21 mouse cellular contexts compared by ENCODE assay signal in genomic region chr3:34678840-34679239, GRCm38 (mm10). TPM values are rescaled to one million over a fixed set of nuclear protein-coding genes. Genes with fewer than 3 reads are reported as not detected.
DNase-seq lines count a peak whose midpoint lies in the region; ATAC-seq and TF ChIP-seq lines count a peak whose summit lies in the region.
"Had no signal": no experiment of that assay in that cellular context is flagged by ENCODE, and none has a peak within 500 bp of the region (broad histone marks: within the 10 kb centered on the region; RNA-seq: fewer than 3 reads in every experiment).

No protein-coding gene starts in this region.

- TF ChIP-seq CTCF in liver, postnatal 0 days (IDR thresholded peaks at IDR 0.05; ENCODE audit: low read depth) = no peak

- no peak for TF ChIP-seq EP300 in liver, postnatal 0 days (IDR thresholded peaks at IDR 0.05; ENCODE audit: low read depth)

- H3K4me3 ChIP-seq in liver, postnatal 0 days (ENCODE audit: low read depth, low read length) = no peak overlapping the region
- no peak overlapping the region for H3K4me3 ChIP-seq in liver, embryonic 12.5 days
- no peak overlapping the region for H3K4me3 ChIP-seq in forebrain, embryonic 14.5 days (ENCODE audit: low read depth, low read length)
- H3K4me3 ChIP-seq: erythroblast, embryonic 14.5 days; heart, adult 2 months; hindbrain, embryonic 12.5 days; left cerebral cortex, adult 2 months; limb, embryonic 10.5 days; myocyte had no signal

- H3K9ac ChIP-seq in liver, postnatal 0 days (replicated peaks) = no peak overlapping the region
- H3K9ac ChIP-seq in liver, embryonic 12.5 days = no peak overlapping the region
- H3K9ac ChIP-seq in forebrain, embryonic 14.5 days (ENCODE audit: low read length) = no peak overlapping the region
- H3K9ac ChIP-seq: hindbrain, embryonic 12.5 days; liver, embryonic 14.5 days had no signal

- ATAC-seq in liver, postnatal 0 days = no peak
- no peak for ATAC-seq in liver, embryonic 12.5 days
- peak; percentile 35; the same call in 1 of the 2 replicates for ATAC-seq in forebrain, embryonic 14.5 days
- ATAC-seq: CD4-positive, CD25-positive, alpha-beta regulatory T cell, adult 4 months; intestine, postnatal 0 days had no signal

- no peaks in the 10 kb centered on the region for H3K9me3 ChIP-seq in liver, postnatal 0 days (ENCODE audit: low read length)
- H3K9me3 ChIP-seq in liver, embryonic 12.5 days (replicated peaks) = no peaks in the 10 kb centered on the region
- H3K9me3 ChIP-seq in forebrain, embryonic 14.5 days (replicated peaks; ENCODE audit: control insufficient read depth, low read length) = no peaks in the 10 kb centered on the region
- H3K9me3 ChIP-seq: hindbrain, embryonic 12.5 days; limb, embryonic 10.5 days had no signal

- no peak overlapping the region for H3K4me2 ChIP-seq in liver, postnatal 0 days (ENCODE audit: low read depth, low read length)
- no peak overlapping the region for H3K4me2 ChIP-seq in liver, embryonic 12.5 days
- no peak overlapping the region for H3K4me2 ChIP-seq in forebrain, embryonic 14.5 days (ENCODE audit: low read length)
- H3K4me2 ChIP-seq: hindbrain, embryonic 12.5 days had no signal

- H3K27ac ChIP-seq in liver, postnatal 0 days (ENCODE audit: low read depth) = no peak overlapping the region
- no peak overlapping the region for H3K27ac ChIP-seq in liver, embryonic 12.5 days
- no peak overlapping the region for H3K27ac ChIP-seq in forebrain, embryonic 14.5 days (ENCODE audit: low read depth, low read length)
- H3K27ac ChIP-seq: heart, adult 2 months; kidney, postnatal 0 days; left cerebral cortex, adult 2 months; limb, embryonic 10.5 days; liver, embryonic 14.5 days had no signal

- DNase-seq in liver, postnatal 0 days = peak; percentile 19
- DNase-seq in embryo, embryonic 10.5 days (ENCODE audit: low spot score) = peak; percentile 83
- peak; percentile 82 for DNase-seq in embryo, embryonic 9.5 days (ENCODE audit: extremely low spot score)
- DNase-seq in forebrain, embryonic 14.5 days (ENCODE audit: low spot score) = peak; percentile 35
- DNase-seq in urinary bladder, postnatal 10 days (ENCODE audit: low spot score) = no peak
- DNase-seq in B cell, adult 2 months = no peak
- DNase-seq: cerebellum, adult 8-10 months; heart, adult 2 months; lung, postnatal 10 days; thymus, adult 2 months had no signal

- H3K36me3 ChIP-seq in liver, postnatal 0 days (replicated peaks; ENCODE audit: insufficient read depth, low read length) = no peaks in the 10 kb centered on the region
- no peaks in the 10 kb centered on the region for H3K36me3 ChIP-seq in liver, embryonic 12.5 days
- H3K36me3 ChIP-seq in forebrain, embryonic 14.5 days (ENCODE audit: control insufficient read depth, insufficient read depth, low read length) = peaks cover 17% of the 10 kb centered on the region
- H3K36me3 ChIP-seq: G1E; hindbrain, embryonic 12.5 days; limb, embryonic 10.5 days had no signal

- no peaks in the 10 kb centered on the region for H3K27me3 ChIP-seq in liver, postnatal 0 days (ENCODE audit: insufficient read depth, low read length)
- peaks cover 8% of the 10 kb centered on the region; the same call in 1 of the 2 replicates for H3K27me3 ChIP-seq in liver, embryonic 12.5 days (replicated peaks)
- H3K27me3 ChIP-seq in forebrain, embryonic 14.5 days (replicated peaks; ENCODE audit: control insufficient read depth, insufficient read depth, low read length) = no peaks in the 10 kb centered on the region
- H3K27me3 ChIP-seq: hindbrain, embryonic 12.5 days had no signal

- WGBS in liver, postnatal 0 days (ENCODE audit: insufficient replicate concordance) = 30% methylated on average over 7 of the region's 7 CpGs
- WGBS in liver, embryonic 12.5 days (ENCODE audit: insufficient replicate concordance) = 41% methylated on average over 7 of the region's 7 CpGs
- WGBS in forebrain, embryonic 14.5 days = 13% methylated on average over 7 of the region's 7 CpGs

- no peaks in the 10 kb centered on the region for H3K4me1 ChIP-seq in liver, postnatal 0 days (ENCODE audit: insufficient read depth)
- no peaks in the 10 kb centered on the region for H3K4me1 ChIP-seq in liver, embryonic 12.5 days
- peaks cover 7% of the 10 kb centered on the region; the same call in 1 of the 2 replicates for H3K4me1 ChIP-seq in forebrain, embryonic 14.5 days (ENCODE audit: control insufficient read depth, insufficient read depth, low read length)

RNA-seq across cellular contexts. Expression of gene Sox2, which starts 28.6 kb away (rescaled TPM):
- not detected in 2 replicates for polyA plus RNA-seq in liver, postnatal 0 days (2015; fragmentation: Nextera tagmentation; extraction: Ambion mirVana)
- not detected in 2 replicates for polyA plus RNA-seq in liver, embryonic 12.5 days (2016; fragmentation: Nextera tagmentation; extraction: Ambion mirVana)
- polyA plus RNA-seq in forebrain, embryonic 14.5 days (2014; fragmentation: Nextera tagmentation; extraction: Ambion mirVana) = 26.6 and 32.0 TPM in 2 replicates
- polyA plus RNA-seq: CD4-positive, CD25-positive, alpha-beta regulatory T cell, adult 4 months; erythroblast, embryonic 14.5 days; G1E; kidney, postnatal 0 days; myocyte had no signal

Comparison
In these comparisons a context has a peak if more than half of its experiments do, and no peak if none do; other contexts are left out.
1. DNase-seq: peak in liver, postnatal 0 days (single experiment), embryo, embryonic 10.5 days (single experiment), embryo, embryonic 9.5 days (single experiment) and forebrain, embryonic 14.5 days (single experiment); none in urinary bladder, postnatal 10 days (single experiment) and B cell, adult 2 months (0 of 2).
2. RNA of gene Sox2, which starts 28.6 kb away (polyA plus RNA-seq): 26.6 to 32.0 TPM in forebrain, embryonic 14.5 days; not detected in liver, embryonic 12.5 days and not detected in liver, postnatal 0 days; every median in the first group is over 10 times any median in the second.